Mouse (Mus musculus) spleen, adult 2 months (tissue): ENCODE measurements at regions not wholly inside any gene's neighbourhood (a gene's known extent, or its start where the extent isn't known, plus 50 kb on each side); places are given as distances from the start of the nearest gene placed in this dataset.

Experiments used
- DNase-seq, 2 experiments: peaks; one replicate each; pipeline versions ENCODE4 v3.0.0 to v3.0.0-alpha.2; 2012 to 2021; ENCODE audit warnings: low spot score in 2 of 2, low read depth in 1 of 2
- H3K27ac ChIP-seq: fragments of 200-500 bp; 2 replicates; pipeline ENCODE4 v1.5.1; 2012; ENCODE audit warnings: low read length, inconsistent platforms; ENCODE audit not compliant: insufficient read depth
- H3K27me3 ChIP-seq: fragments of 200-500 bp; 2 replicates; pipeline ENCODE4 v1.6.1; 2012; ENCODE audit warnings: mild to moderate bottlenecking, moderate library complexity, low read length, inconsistent platforms; ENCODE audit not compliant: control insufficient read depth, insufficient read depth
- H3K36me3 ChIP-seq: fragments of 200-500 bp; 2 replicates; pipeline ENCODE4 v1.6.1; 2012; ENCODE audit warnings: mild to moderate bottlenecking, low read length, inconsistent platforms; ENCODE audit not compliant: control insufficient read depth, insufficient read depth
- H3K4me1 ChIP-seq: fragments of 200-500 bp; 2 replicates; pipeline ENCODE4 v1.6.1; 2011; ENCODE audit warnings: inconsistent platforms; ENCODE audit not compliant: control insufficient read depth, insufficient read depth, insufficient read length
- H3K4me3 ChIP-seq: fragments of 200-500 bp; 2 replicates; pipeline ENCODE4 v1.5.1; 2011; ENCODE audit warnings: mild to moderate bottlenecking, inconsistent platforms; ENCODE audit not compliant: insufficient read depth, insufficient read length; ENCODE audit errors: extremely low read depth
- CTCF ChIP-seq: fragments of 200-500 bp; IDR thresholded peaks from 2 replicates; pipeline ENCODE4 v1.5.1; 2011; ENCODE audit warnings: mild to moderate bottlenecking, inconsistent platforms; ENCODE audit not compliant: insufficient read depth, insufficient read length, insufficient replicate concordance; ENCODE audit errors: extremely low read depth
- POLR2A ChIP-seq: fragments of 200-500 bp; IDR thresholded peaks from 2 replicates; pipeline ENCODE4 v1.6.1; 2011; ENCODE audit warnings: low read depth, low read length, inconsistent platforms
- WGBS: fragments of 180-500 bp; shearing (Covaris S2); methylation state at CpG from one replicate; pipeline ENCODE4 v1.1.7; 2018; 5-methylcytosine and 5-hydroxymethylcytosine counted together

- H3K27ac ChIP-seq, result no peak overlapping the region
- no peak for DNase-seq
- no peaks in the 10 kb centered on the region for H3K4me1 ChIP-seq
- TF ChIP-seq POLR2A (no peak), CTCF (no peak)
- H3K27me3 ChIP-seq, result no peaks in the 10 kb centered on the region
- WGBS, result 59% methylated on average over 11 of the region's 11 CpGs
- no peaks in the 10 kb centered on the region for H3K36me3 ChIP-seq
- H3K4me3 ChIP-seq, result no peak overlapping the region
Measured at GRCm38 (mm10) chr10:56754546-56755175, 377.5 kb downstream of the Gja1 start.

- no peaks in the 10 kb centered on the region for H3K36me3 ChIP-seq
- H3K27ac ChIP-seq, result no peak overlapping the region
- TF ChIP-seq POLR2A (no peak), CTCF (no peak)
- no peak overlapping the region for H3K4me3 ChIP-seq
- no peaks in the 10 kb centered on the region for H3K27me3 ChIP-seq
- no peak for DNase-seq
- WGBS, result 85% methylated on average over 4 of the region's 4 CpGs
- no peaks in the 10 kb centered on the region for H3K4me1 ChIP-seq
Measured at GRCm38 (mm10) chr10:56770629-56771028, 393.5 kb downstream of the Gja1 start.

GRCm38 (mm10) chr10:56782265-56782664 is 405.1 kb downstream of the Gja1 start:
- Histone ChIP-seq H3K27me3 (no peaks in the 10 kb centered on the region), H3K27ac (no peak overlapping the region), H3K4me3 (no peak overlapping the region), H3K36me3 (no peaks in the 10 kb centered on the region), H3K4me1 (no peaks in the 10 kb centered on the region)
- no peak for DNase-seq
- WGBS, result 94% methylated on average over 2 of the region's 2 CpGs
- no peak for TF ChIP-seq POLR2A

GRCm38 (mm10) chr10:56783941-56784340 is 406.8 kb downstream of the Gja1 start:
- Histone ChIP-seq H3K27ac (no peak overlapping the region), H3K36me3 (no peaks in the 10 kb centered on the region), H3K4me3 (no peak overlapping the region), H3K27me3 (no peaks in the 10 kb centered on the region), H3K4me1 (no peaks in the 10 kb centered on the region)
- WGBS, result 90% methylated on average over 4 of the region's 4 CpGs
- DNase-seq, result no peak
- TF ChIP-seq POLR2A (no peak), CTCF (no peak)

- no peak overlapping the region for H3K4me3 ChIP-seq
- no peak for DNase-seq
- no peaks in the 10 kb centered on the region for H3K27me3 ChIP-seq
- H3K36me3 ChIP-seq, result no peaks in the 10 kb centered on the region
- H3K4me1 ChIP-seq, result no peaks in the 10 kb centered on the region
- WGBS, result 86% methylated on average over 4 of the region's 4 CpGs
- no peak for TF ChIP-seq CTCF
- TF ChIP-seq POLR2A, result no peak
- H3K27ac ChIP-seq, result no peak overlapping the region
Measured at GRCm38 (mm10) chr10:56788081-56788480, 411.0 kb downstream of the Gja1 start.

GRCm38 (mm10) chr10:56793074-56793473 is 415.9 kb downstream of the Gja1 start:
- H3K27ac ChIP-seq, result no peak overlapping the region
- H3K4me3 ChIP-seq, result no peak overlapping the region
- H3K36me3 ChIP-seq, result no peaks in the 10 kb centered on the region
- no peaks in the 10 kb centered on the region for H3K27me3 ChIP-seq
- no peak for TF ChIP-seq POLR2A
- no peak for TF ChIP-seq CTCF
- no peak for DNase-seq
- 40% methylated on average over 8 of the region's 8 CpGs for WGBS
- no peaks in the 10 kb centered on the region for H3K4me1 ChIP-seq

GRCm38 (mm10) chr10:56795396-56795795 is 418.3 kb downstream of the Gja1 start:
- WGBS, result 81% methylated on average over 3 of the region's 3 CpGs
- TF ChIP-seq POLR2A (no peak), CTCF (no peak)
- Histone ChIP-seq H3K36me3 (no peaks in the 10 kb centered on the region), H3K27me3 (no peaks in the 10 kb centered on the region), H3K27ac (no peak overlapping the region), H3K4me3 (no peak overlapping the region), H3K4me1 (no peaks in the 10 kb centered on the region)
- no peak for DNase-seq
